Mouse (Mus musculus) heart, adult 9 months (tissue): ENCODE data around the gene Krt79.

Experiments used
- DNase-seq, 2 experiments: peaks; one replicate each; pipeline ENCODE4 v3.0.0; 2022; ENCODE audit warnings: low spot score in 2 of 2

Gene Krt79

DNA sequence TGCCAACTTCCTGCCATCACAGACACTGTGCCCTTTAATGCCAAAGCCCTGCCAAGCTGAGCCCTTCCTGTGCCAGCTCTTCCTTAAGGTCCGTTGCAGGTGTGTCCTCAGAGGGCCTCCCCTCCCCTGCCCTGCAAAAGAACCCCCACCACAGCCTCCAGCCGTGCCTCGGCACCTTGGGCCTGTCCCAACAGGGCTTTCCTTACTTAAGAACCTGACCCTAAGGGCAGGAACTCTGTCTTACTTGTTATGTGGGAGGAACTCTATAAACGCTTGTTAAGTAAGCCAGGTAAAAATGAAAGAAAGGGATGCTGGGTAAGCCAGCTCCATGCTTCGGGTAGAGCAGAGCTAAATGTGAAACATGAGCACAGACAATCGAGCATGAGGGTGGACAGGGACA lies 7.1 kb downstream of the Krt79 start:
- no peak for DNase-seq

DNA sequence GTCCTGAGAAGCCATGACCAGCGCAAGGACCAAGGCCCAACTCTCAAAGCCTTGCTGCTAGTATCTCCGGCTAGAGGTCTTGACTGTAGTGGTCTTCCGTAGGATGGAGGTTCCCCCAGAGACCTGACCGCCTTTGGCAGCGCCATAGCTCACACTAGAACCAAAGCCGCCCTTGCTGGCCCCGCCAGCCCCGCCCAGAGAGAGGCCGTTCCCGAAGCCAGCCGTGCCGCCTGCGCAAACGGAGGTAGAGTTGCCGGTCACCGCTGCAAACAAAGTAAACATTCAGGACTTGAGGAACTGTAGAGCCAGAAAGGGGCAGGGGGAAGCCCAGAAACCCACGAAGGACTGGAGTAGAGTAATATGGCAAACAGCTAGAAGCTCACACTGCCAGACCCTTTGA lies 10.5 kb downstream of the Krt79 start:
- DNase-seq, result no peak

DNA sequence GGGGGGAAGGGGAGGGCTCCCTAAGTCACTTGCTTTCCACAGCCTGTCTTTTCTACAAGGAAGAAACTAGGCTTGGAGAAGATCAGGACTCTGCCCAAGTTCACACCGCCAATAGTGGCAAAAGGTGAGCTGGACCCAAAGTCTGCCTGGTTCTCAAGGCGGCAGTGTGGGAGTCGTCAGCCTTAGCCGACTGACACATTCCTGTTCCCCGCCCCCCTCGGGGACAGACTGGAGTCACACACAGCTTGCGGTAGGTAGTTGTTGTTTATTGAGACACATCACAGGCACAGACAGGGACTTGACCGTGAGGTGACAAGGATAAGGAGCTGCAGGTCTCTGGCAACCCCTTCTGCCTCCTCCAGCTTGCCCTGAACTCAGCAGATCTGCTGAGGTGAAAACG lies 11.0 kb downstream of the Krt79 start:
- no peak for DNase-seq

DNA sequence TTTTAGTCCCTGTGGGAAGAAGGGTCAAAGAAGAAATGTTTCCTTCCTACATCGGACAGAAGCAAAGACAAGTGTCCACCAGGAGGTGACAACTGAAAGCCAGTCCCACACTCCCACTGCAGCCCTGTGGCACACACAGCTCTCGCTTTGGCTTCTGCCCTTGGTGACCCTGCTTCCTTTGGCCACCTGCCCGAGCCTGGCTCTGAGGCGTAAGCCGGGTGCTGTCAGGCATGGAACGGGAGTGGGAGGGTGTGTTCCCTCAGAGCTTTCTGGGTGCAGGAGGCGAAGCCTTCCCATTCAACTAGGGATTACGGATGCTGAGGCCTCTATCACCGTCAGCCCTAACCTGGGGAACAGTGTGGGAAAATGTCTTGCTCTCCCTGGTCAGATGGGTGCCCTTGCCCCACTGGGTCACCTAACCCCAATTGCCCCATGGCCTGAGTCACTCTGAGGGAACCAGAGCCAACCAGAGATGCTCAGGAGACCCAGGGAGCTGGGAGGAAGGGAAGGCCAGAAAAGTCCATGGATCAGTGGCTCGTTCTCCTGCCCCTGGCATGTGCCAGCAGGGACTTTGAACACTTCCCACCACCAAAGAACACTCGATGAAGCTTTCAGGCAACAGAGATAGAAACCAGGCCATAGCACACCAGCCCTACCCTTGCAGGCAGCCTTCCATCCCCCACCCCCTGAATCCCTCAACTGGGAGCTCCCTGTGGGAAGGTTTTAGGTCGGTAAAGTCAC lies 12.6 kb downstream of the Krt79 start:
- peak in 1 of 2 experiments; percentile 17 for DNase-seq

DNA sequence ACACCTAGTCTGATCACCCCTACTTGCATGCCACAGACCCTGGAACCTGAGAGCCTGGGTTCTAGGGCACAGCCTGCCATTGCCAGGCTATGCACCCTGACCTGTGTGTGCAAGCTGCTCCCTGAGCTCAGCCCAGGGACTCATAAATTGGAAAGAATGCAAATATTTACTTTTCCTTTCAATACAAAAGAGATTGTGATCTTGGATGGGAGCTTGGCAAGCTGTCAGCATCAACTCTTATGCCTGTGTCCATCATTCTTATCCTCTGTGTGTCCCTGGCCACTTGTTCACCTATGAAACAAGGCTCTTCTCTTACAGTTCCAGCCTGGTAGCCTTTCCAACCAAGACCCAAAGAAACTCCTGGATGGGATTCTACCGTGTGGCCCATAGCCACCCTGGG lies 15.1 kb downstream of the Krt79 start:
- no peak for DNase-seq

DNA sequence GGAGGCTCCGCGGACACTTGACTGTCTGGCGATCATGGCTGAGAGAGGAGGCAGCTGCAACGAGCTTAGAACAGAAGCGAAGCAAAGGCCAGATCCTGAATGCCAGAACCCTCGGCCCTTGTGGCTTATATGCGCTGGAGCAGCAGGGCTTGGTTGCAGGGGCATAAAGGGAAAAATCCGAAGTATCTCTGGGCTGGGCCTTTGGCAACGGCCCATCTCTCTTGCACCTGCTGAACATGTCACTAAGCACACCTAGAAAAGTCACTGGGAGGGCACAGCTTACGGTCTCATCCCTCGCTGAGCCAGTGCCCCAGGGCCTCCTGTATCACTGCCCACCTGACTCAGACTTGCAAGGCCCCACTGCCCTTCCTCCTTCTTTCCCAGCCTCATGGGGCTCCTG lies 15.5 kb downstream of the Krt79 start, which contains the start of gene Krt4:
Krt4 (minus strand) TSS at position 101 of the 400 bp plus-strand sequence.
- no peak for DNase-seq

DNA sequence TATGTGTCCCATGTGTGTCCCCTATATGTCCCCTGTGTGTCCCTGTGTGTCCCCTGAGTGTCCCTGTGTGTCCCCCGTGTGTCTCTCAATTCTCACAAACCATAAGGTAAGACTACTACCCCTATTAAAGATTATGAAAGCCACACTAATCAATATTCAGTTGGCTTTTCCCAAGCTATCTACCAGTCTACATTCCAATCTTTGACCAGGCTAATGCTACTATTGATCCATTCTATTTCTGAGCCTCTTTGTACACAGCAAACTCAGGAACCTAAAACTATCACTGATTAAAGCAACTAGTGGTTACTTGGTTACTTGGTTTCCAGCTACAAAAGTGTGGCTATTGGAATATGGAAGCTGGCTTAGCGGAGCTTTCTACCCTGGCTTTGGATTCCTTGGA lies 17.8 kb downstream of the Krt79 start:
- no peak for DNase-seq

DNA sequence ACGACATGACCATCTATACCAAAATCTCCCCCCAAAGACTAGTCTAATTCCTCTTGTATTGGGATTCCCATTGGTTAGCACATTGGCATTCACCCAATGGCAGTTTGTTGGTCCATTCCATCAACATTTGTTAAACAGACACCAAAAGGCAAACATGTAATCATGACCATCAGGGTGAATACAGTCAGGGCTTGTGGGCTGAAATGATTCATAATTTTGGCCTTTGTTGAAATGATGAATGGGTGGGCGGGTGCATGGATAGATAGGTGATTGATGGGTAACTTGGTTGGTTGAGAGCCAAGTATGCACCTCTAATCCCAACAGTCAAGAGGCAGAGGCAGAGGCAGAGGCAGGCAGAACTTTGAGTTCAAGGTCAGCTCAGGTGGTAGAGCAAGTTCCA lies 24.1 kb downstream of the Krt79 start:
- DNase-seq, result no peak

DNA sequence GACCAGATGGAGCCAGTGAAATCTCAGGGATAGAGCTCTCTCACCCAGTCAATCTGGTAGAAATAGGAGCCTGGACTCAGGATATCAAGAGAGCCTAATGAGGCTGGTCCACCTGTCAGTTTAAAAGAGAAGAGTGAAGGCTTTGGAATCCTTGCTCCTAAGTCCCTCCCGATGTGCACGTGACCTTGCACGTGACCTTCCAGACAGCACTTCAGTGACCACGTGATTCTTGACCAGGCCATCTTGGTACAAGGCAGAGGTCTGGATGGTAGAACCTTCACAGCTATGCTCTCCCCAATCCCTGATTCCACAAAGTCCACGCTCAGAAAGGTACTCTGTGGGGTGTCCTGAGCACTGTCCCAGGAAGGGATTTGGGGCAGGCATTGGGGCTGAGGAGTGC lies 35.3 kb downstream of the Krt79 start:
- no peak for DNase-seq

DNA sequence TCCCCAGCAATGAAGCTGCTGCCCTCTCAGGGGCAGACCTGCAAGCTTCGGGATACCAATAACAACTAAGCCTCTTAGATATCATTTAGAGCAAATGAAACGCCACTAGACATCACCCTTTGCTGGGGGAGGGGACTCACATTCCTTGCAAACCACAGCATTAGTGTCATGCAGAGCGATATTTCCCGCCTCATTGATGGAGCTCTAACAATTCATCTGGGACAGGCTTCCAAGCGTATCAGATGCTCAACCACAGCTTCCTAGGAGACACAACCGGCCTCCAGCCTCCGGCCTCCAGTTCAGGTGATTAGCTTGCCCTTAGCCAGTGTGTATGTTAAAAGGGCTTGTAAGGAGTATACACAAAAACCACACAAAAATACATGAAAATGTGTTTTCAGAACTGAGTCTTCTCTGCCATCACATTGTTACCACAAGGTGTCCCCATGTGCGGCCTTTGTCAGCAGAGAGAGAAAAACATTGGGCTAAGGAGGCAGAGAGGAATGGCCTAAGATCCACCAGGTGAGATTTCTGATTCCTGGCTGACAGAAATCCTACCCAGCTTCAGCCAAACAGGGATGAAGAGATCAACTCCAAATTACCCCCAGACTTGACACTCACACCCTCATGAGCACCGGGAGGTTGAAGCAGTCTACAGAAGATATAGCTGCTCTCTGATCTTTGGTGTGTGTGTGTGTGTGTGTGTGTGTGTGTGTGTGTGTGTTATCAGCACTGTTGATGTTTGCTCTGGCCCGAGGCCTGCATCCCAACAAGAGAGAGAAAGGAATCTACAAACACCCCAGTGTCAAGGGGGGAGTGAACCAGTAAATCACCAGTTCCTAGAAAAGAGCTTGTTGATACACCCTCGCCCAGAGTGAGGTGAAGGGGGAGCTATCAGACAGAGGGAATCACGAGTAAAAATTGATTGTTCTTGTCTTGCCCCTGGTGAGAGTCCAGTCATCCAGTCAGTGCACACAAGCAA lies 37.7 kb downstream of the Krt79 start:
- DNase-seq, result no peak

DNA sequence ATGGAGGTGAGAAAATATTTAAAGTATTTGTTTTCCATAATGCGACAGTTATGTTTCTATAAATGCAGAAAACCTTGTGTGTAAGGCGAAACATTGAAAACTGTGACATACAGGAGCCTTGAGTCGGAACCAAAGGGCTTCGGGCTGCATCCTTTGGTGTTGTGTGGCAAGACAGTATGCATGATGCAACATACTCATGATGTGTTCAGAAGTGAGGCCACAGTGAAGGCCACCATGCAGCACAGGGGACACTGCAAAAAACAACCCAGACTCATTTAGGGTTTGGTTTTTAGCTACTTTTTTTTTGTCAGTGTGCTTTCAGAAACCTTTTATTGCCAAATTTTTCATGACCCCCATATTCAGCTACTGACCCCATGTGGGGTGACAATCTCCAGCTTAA lies 44.9 kb downstream of the Krt79 start:
- no peak for DNase-seq

DNA sequence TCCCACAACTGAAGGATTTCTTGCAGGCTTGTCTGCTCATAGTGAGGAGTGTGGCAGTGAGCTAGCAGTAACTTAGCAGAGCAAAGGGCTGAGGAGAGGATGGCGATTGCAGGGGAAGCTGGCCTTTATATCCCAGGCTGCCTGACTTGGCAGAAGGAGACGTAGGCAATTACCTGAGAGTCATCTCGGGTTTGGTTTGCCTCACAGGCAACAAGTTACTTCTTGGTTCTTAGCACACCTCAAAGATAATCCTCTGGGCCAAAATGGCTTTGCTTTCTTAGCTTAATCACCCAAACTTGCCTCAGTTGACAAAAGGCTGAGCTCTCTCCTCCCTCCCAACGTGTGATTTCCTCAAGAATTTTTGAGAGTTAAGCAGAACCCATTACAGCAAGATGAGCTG lies 47.3 kb downstream of the Krt79 start, which contains the start of gene Krt76:
Krt76 (minus strand) TSS at position 101 of the 400 bp plus-strand sequence.
- DNase-seq, result no peak

DNA sequence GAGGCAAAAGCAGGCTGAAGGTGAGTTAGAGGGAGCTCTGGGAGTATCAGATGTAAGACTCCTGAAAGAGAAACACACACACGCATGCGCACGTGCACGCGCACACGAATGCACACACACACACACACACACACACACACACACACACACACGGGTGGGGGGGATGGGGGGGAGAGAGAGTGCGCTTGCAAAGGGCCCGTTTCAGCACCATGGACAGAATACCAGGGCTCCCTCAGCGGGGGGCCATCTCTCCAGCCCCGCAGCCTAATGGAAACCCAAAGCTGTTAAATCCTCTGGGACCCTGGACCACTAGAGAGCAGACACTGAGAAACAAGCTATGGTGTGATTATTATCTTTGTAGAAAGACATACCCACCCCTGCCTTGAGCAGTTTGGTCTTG lies 60.3 kb downstream of the Krt79 start:
- DNase-seq, result no peak
